Mouse (Mus musculus) intestine, postnatal 0 days (tissue): Measurements from ENCODE around the gene Gm4924. TPM values are rescaled to one million over a fixed set of nuclear protein-coding genes. Genes with fewer than 3 reads are reported as not detected.
A peak's percentile ranks its signal among the peaks of the same experiment; 100 is the strongest.

Source experiments
- ATAC-seq: fragments of 200-750 bp; cut with Nextera tagmentation; 2 replicates; pipeline ENCODE4 v1.8.0; 2017; ENCODE audit warnings: mild to moderate bottlenecking, moderate TSS enrichment, moderate library complexity
- H3K27ac ChIP-seq: fragments of 300-500 bp; sonication (generic); 2 replicates; pipeline ENCODE4 v1.5.1; 2014; ENCODE audit warnings: mild to moderate bottlenecking, low read depth, low read length, moderate library complexity
- H3K27me3 ChIP-seq: fragments of 300-500 bp; sonication (generic); replicated peaks from 2 replicates; pipeline ENCODE4 v1.6.1; 2014; ENCODE audit warnings: low read length, mixed read lengths; ENCODE audit not compliant: control insufficient read depth, insufficient read depth
- H3K36me3 ChIP-seq: fragments of 300-500 bp; sonication (generic); 2 replicates; pipeline ENCODE4 v1.6.1; 2014; ENCODE audit warnings: mild to moderate bottlenecking, moderate library complexity; ENCODE audit not compliant: control insufficient read depth, insufficient read depth
- H3K4me1 ChIP-seq: fragments of 300-500 bp; sonication (generic); replicated peaks from 2 replicates; pipeline ENCODE4 v1.6.1; 2014; ENCODE audit warnings: antibody characterized with exemption, low read length, mixed read lengths; ENCODE audit not compliant: control insufficient read depth, insufficient read depth
- H3K4me2 ChIP-seq: fragments of 300-500 bp; sonication (generic); replicated peaks from 2 replicates; pipeline ENCODE4 v1.6.1; 2014; ENCODE audit warnings: low read depth, mild to moderate bottlenecking, moderate library complexity
- H3K4me3 ChIP-seq: fragments of 300-500 bp; sonication (generic); 2 replicates; pipeline ENCODE4 v1.5.1; 2014; ENCODE audit warnings: low read depth, low read length
- H3K9ac ChIP-seq: fragments of 300-500 bp; sonication (generic); 2 replicates; pipeline ENCODE4 v1.6.1; 2014; ENCODE audit warnings: mild to moderate bottlenecking, low read depth, low read length
- H3K9me3 ChIP-seq: fragments of 300-500 bp; sonication (generic); 2 replicates; pipeline ENCODE4 v1.6.1; 2016; ENCODE audit warnings: mixed run types; ENCODE audit not compliant: control insufficient read depth
- CTCF ChIP-seq: sonication (generic); IDR thresholded peaks from 2 replicates; pipeline ENCODE4 v1.5.1; 2016; ENCODE audit warnings: low read depth, mild to moderate bottlenecking, control low read depth, antibody characterized with exemption, moderate library complexity
- WGBS: fragments of 180-500 bp; shearing (Covaris S2); extraction: QIAGEN DNeasy Blood & Tissue Kit; methylation state at CpG from one replicate; pipeline ENCODE4 v1.1.7; 2014; 5-methylcytosine and 5-hydroxymethylcytosine counted together
- polyA plus RNA-seq: library from polyadenylated mRNA; unstranded; fragments of >200 nt; fragmentation: Nextera tagmentation; extraction: Ambion mirVana; gene quantifications from 2 replicates; pipeline ENCODE4 v1.2.1, GENCODE M21; 2015

Gene Gm4924
- 3.8 and 4.3 TPM in 2 replicates for polyA plus RNA-seq

GRCm38 (mm10) chr10:82354083-82355010 lies at the start of gene Gm4924:
Gm4924 (plus strand) TSS chr10:82354255.
- H3K36me3 ChIP-seq, result no peaks in the 10 kb centered on the region
- TF ChIP-seq CTCF, result peak; percentile 22; the same call in 1 of the 2 replicates
- no peaks in the 10 kb centered on the region for H3K4me1 ChIP-seq
- H3K27me3 ChIP-seq, result no peaks in the 10 kb centered on the region
- H3K9me3 ChIP-seq, result no peaks in the 10 kb centered on the region
- H3K4me2 ChIP-seq, result peak within 1 kb of the TSS; percentile 64
- WGBS, result 3% methylated on average over 34 of the region's 34 CpGs
- H3K27ac ChIP-seq, result peak within 1 kb of the TSS; percentile 63
- ATAC-seq, result peak; percentile 98
- H3K9ac ChIP-seq, result peak within 1 kb of the TSS; percentile 45
- H3K4me3 ChIP-seq, result peak within 1 kb of the TSS; percentile 54

- Histone ChIP-seq H3K4me2 (no peak within 1 kb of the TSS), H3K9me3 (no peaks in the 10 kb centered on the region), H3K27me3 (no peaks in the 10 kb centered on the region), H3K27ac (no peak within 1 kb of the TSS), H3K4me3 (no peak within 1 kb of the TSS), H3K4me1 (no peaks in the 10 kb centered on the region), H3K36me3 (no peaks in the 10 kb centered on the region), H3K9ac (no peak within 1 kb of the TSS)
- TF ChIP-seq CTCF, result no peak
- ATAC-seq, result no peak
- WGBS, result 87% methylated on average over 1 of the region's 1 CpGs
Observed at GRCm38 (mm10) chr10:82316482-82316881, 37.6 kb upstream of the Gm4924 start, which contains the start of gene 4932415D10Rik. 4932415D10Rik (minus strand) TSS chr10:82316582.

GRCm38 (mm10) chr10:82320134-82320533 lies 33.9 kb upstream of the Gm4924 start:
- WGBS, result 52% methylated on average over 3 of the region's 3 CpGs
- no peak overlapping the region for H3K4me3 ChIP-seq
- H3K9ac ChIP-seq, result no peak overlapping the region
- H3K4me2 ChIP-seq, result no peak overlapping the region
- no peak overlapping the region for H3K27ac ChIP-seq
- no peaks in the 10 kb centered on the region for H3K4me1 ChIP-seq
- H3K9me3 ChIP-seq, result no peaks in the 10 kb centered on the region
- no peak for ATAC-seq
- H3K27me3 ChIP-seq, result no peaks in the 10 kb centered on the region
- no peaks in the 10 kb centered on the region for H3K36me3 ChIP-seq
- TF ChIP-seq CTCF, result no peak

GRCm38 (mm10) chr10:82329826-82330225 lies 24.2 kb upstream of the Gm4924 start:
- no peak overlapping the region for H3K9ac ChIP-seq
- H3K4me1 ChIP-seq, result no peaks in the 10 kb centered on the region
- H3K4me2 ChIP-seq, result no peak overlapping the region
- H3K9me3 ChIP-seq, result no peaks in the 10 kb centered on the region
- 83% methylated on average over 5 of the region's 5 CpGs for WGBS
- no peak overlapping the region for H3K27ac ChIP-seq
- no peak for TF ChIP-seq CTCF
- no peaks in the 10 kb centered on the region for H3K27me3 ChIP-seq
- no peaks in the 10 kb centered on the region for H3K36me3 ChIP-seq
- H3K4me3 ChIP-seq, result no peak overlapping the region
- ATAC-seq, result no peak

- H3K4me1 ChIP-seq, result no peaks in the 10 kb centered on the region
- H3K4me2 ChIP-seq, result no peak overlapping the region
- no peak overlapping the region for H3K9ac ChIP-seq
- no peaks in the 10 kb centered on the region for H3K36me3 ChIP-seq
- no peak overlapping the region for H3K27ac ChIP-seq
- no peaks in the 10 kb centered on the region for H3K27me3 ChIP-seq
- TF ChIP-seq CTCF, result no peak
- no peaks in the 10 kb centered on the region for H3K9me3 ChIP-seq
- WGBS, result 96% methylated on average over 4 of the region's 4 CpGs
- no peak overlapping the region for H3K4me3 ChIP-seq
- ATAC-seq, result no peak
Observed at GRCm38 (mm10) chr10:82355401-82355800, 1.3 kb downstream of the Gm4924 start.

GRCm38 (mm10) chr10:82361911-82362310 lies 7.9 kb downstream of the Gm4924 start:
- ATAC-seq, result no peak
- WGBS, result 88% methylated on average over 9 of the region's 9 CpGs
- Histone ChIP-seq H3K4me2 (no peak overlapping the region), H3K4me3 (no peak overlapping the region), H3K9ac (no peak overlapping the region), H3K36me3 (peaks cover 2% of the 10 kb centered on the region; the same call in 1 of the 2 replicates), H3K9me3 (peaks cover 11% of the 10 kb centered on the region), H3K4me1 (no peaks in the 10 kb centered on the region), H3K27ac (no peak overlapping the region), H3K27me3 (no peaks in the 10 kb centered on the region)
- 0 out of 2 replicates have a peak, but pooled peaks have one; percentile 7 for TF ChIP-seq CTCF
